Mouse (Mus musculus) thymus, postnatal 14 days (tissue): ENCODE results near the gene Lcmt2.
A peak's percentile ranks its signal among the peaks of the same experiment; 100 is the strongest.

ENCODE experiments used
- DNase-seq: peaks from one replicate; pipeline ENCODE4 v3.0.0; 2021

The Lcmt2 gene

GRCm38 (mm10) chr2:121115418-121115817 lies 25.0 kb downstream of the Lcmt2 start:
- no peak for DNase-seq

- DNase-seq, result no peak
Observed at GRCm38 (mm10) chr2:121109695-121110094, 30.8 kb downstream of the Lcmt2 start, which contains the start of gene Tgm7. Gene Tgm7 (minus strand): TSS chr2:121109795.

- DNase-seq, result no peak
Observed at GRCm38 (mm10) chr2:121105940-121106339, 34.5 kb downstream of the Lcmt2 start.

DNA sequence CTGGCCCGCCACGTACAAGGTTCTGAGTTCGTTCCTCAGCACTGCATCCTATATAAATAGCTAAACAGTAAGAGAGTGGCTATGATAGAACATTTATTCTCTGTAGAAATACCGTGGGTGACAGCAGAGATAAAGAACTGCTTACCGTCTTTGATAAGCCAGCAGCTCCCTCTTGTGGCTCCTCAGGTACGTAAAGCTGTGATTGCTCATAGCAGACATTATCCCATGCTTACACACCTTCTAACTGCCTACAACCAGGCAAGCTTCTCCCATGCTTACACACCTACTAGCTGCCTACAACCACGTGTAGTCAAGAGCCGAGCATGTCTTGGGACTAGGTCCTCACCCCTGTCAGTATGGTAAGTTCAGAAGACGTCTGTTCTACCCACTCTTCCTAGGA lies 38.4 kb downstream of the Lcmt2 start:
- DNase-seq, result peak; percentile 73

DNA sequence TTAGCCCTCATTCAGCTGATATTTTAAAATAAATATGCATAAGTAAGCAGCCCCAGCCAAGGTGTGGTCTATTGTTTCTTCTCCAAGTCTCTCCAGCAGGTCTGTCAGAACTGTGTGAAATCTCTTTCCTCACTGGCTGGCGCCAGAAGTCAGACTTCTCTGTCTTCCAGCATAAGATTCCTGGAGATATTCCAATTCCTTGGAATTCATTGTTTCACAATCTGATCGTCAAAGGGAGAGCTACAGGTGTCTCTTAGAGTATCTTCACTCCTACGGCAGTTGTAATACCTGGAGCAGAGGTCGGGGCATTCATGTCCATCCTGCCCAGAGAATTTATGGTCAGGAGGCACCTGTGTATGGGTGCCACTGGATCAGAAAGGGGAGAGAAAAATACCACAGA lies 50.7 kb downstream of the Lcmt2 start:
- no peak for DNase-seq

DNA sequence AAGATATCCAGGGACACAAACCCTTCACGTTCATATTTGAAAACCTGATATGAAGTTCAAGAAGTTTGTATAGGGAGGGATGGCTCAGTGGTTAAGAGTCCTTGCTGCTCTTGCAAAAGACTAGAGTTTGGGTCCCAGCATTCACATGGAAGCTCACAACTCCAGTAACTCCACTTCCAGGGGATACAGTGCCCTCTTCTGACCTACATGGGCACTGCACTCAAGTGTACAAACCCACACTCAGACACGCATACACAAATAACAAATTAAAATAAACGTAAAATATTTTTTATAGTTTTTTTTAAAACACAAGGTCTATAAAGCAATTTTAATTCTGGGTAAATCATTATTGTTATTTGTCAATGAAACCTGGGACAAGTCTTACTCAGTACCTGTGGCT lies 51.9 kb downstream of the Lcmt2 start:
- DNase-seq, result no peak

DNA sequence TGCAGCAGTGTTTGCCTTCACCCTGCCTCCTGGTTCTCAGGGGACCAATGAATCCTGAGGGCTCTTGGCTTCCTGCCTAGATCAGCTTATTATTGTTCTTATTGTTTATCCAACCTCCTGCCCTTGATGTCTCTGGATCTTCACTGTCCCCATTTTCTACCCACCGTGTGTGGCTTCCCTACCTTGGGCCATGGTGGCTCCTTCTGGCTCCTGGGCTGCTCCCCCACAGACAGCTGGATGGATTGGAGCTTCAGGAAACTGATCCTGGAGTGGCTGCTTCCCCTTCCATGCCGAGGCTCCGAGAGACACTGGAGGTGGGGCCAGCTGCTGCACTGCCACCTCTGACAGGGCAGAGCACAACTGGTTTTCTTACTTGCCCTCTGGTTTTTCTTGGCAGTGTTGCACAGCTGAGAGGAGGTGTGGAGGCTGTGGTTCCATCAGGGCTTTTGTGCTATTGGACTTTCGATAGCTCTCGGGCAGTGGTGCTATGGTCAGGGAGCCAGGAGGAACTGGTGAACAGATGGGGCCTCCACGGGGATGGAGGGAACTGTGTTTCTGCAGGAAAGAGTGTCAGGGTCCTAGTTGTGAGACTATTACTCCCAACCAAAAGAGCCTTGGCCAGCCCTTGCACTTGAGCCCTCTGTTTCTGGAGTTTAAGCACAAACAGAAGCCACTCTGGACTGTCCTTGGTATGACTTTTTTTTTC lies 54.8 kb downstream of the Lcmt2 start, which contains the start of gene Tgm5:
Tgm5 (minus strand) TSS at position 362 of the 706 bp plus-strand sequence.
- no peak for DNase-seq

DNA sequence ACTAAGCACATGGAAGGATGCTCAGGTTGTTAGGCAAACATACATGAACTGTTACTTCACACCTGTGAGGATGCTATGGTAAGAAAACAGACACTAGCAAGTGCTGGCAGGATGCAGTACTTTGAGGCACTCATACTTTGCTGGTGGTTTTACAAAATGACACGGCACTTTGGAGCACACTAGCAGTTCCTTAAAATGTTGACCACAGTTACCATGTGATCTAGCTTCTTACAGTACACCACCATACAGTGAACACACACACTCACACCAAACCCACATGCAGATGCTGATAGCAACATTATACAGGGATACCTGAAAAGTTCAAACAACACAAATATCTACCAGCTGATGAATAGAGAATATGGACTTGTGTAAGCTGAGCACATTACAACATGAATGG lies 57.8 kb downstream of the Lcmt2 start:
- no peak for DNase-seq
